Mouse (Mus musculus): ENCODE data around the gene Kif7. TPM values are rescaled to one million over a fixed set of nuclear protein-coding genes. Genes with fewer than 3 reads are reported as not detected.
A peak's percentile ranks its signal among the peaks of the same experiment; 100 is the strongest.

Gene Kif7
- polyA plus RNA-seq, 1 experiment, result 0.60 TPM

DNA sequence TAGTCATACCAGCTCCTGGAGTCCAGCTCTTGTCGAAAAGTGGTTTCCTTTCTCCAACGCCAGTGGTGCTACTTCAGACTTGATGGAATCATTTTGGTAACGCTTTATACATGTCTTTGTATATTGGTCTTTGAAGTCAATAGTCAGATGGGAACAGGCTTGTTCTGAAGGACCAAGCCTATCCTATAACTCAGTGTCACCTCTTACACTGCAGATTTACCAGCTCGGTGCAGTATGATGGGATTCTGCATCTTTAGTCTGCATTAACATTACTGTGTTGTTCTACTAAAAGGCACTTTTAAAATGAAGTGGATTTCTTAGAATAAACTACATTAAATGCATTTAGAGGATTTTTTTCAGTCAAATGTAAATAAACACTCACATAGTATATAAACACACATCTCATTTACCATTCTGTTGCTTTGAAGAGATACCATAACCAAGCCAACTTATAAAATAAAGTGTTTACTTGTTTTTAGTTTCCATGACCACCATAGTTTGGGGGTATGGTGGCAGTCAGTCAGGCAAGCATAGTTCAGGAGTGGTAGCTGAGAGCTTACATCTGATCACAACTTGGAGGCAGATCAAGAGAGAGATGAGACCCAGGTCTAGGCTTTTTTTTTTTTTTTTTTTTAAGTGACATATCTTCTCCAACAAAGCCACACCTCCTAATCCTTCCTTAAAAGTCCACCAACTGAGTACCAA lies 44.5 kb downstream of the Kif7 start:
- H3K27ac ChIP-seq (ENCODE audit: insufficient read depth, low read depth, low read length), result no peak overlapping the region
- no peak overlapping the region for H3K4me3 ChIP-seq (ENCODE audit: insufficient read depth, low read length)
- H3K4me1 ChIP-seq (ENCODE audit: control insufficient read depth, insufficient read depth, low read length), result no peaks in the 10 kb centered on the region
- TF ChIP-seq CTCF (IDR thresholded peaks at IDR 0.05; ENCODE audit: low read depth, low read length) (no peak), POLR2A (IDR thresholded peaks at IDR 0.05; ENCODE audit: borderline replicate concordance, low read depth, low read length) (no peak)

DNA sequence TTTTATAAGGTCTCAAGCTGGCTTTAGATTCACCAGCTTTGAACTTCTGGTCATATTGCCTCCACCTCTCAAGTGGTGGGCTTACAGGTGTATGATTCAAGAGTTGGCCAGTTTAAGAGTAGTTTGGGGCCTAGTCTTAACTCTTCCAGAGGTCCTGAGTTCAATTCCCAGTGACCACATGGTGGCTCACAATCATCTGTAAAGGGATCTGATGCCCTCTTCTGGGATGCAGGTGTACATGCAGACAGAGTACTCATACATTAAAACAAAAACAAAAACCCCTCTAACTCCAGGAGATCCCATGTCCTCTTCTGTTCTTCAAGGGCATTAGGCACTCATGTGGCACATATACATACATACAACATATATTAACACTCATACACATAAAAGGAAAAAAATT lies 48.8 kb downstream of the Kif7 start:
- Histone ChIP-seq H3K4me3 (ENCODE audit: insufficient read depth, low read length) (no peak overlapping the region), H3K4me1 (ENCODE audit: control insufficient read depth, insufficient read depth, low read length) (peaks cover 4% of the 10 kb centered on the region), H3K27ac (ENCODE audit: insufficient read depth, low read depth, low read length) (no peak overlapping the region)
- TF ChIP-seq CTCF (IDR thresholded peaks at IDR 0.05; ENCODE audit: low read depth, low read length), result no peak
- TF ChIP-seq POLR2A (IDR thresholded peaks at IDR 0.05; ENCODE audit: borderline replicate concordance, low read depth, low read length), result no peak

DNA sequence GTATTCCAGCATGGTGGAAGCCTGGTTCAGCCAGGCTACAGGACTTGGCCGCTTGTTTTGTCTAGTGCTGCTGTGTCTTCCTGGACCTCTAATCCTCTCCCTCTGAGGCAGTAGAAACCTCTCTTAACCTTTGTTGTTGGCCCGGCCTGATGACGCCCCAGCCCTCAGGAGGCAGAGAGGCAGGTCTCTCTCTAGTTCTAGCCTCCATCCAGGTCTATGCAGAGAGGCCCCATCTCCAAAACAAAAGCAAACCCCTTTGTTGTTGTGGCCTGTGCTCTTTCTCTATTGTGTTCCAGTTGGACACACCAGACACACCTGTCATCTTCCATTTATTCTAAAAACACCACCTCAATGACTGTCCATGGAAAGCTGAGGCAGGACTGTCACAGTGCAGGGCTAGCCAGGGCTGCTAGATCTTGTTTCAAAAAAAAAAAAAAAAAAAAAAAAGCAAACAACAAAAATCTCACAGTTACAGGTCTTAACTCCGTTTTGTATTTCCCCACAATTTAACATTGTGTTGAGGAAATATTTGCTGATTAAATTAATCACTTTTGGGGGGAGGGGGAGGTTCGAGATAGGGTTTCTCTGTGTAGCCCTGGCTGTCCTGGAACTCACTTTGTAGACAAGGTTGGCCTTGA lies 54.1 kb downstream of the Kif7 start:
- no peak overlapping the region for H3K27ac ChIP-seq (ENCODE audit: insufficient read depth, low read depth, low read length)
- peak overlapping the region; percentile 94 for H3K4me3 ChIP-seq (ENCODE audit: insufficient read depth, low read length)
- no peak for TF ChIP-seq POLR2A (IDR thresholded peaks at IDR 0.05; ENCODE audit: borderline replicate concordance, low read depth, low read length)
- H3K4me1 ChIP-seq (ENCODE audit: control insufficient read depth, insufficient read depth, low read length), result peaks cover 7% of the 10 kb centered on the region

DNA sequence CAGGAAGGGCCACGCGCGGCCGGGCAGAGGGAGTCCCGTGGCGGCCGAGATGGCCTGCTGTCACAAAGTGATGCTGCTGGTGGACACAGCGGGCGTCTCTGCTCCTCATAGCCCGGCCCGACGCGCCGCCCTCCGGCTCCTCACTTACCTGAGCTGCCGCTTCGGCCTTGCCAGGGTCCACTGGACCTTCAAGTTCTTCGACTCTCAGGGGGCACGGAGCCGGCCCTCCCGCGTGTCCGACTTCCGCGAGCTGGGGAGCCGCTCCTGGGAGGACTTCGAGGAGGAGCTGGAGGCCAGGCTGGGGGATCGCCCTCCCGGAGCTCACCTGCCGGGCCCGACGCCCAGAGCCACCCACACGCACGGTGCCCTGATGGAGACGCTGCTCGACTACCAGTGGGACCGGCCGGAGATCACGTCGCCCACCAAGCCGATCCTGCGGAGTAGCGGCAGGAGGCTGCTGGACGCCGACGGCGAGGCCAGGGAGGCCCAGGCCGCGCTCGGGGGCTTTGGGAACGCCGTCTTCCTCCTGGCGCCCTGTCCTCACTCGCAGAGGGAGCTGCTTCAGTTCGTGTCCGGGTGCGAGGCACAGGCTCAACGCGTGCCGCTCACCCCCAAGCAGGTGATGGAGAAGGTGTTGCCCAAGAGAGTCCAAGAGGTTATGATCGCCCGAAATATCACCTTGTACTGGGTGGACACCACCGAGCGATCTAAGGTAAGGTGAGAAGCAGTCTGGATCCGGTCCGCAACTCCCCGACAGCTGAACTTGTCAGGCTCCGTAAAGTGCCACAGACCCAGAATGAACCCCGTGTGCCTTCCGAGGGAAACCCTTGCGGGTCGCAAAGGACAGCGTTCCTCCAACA lies 55.0 kb downstream of the Kif7 start:
- Histone ChIP-seq H3K4me1 (ENCODE audit: control insufficient read depth, insufficient read depth, low read length) (peaks cover 7% of the 10 kb centered on the region), H3K27ac (ENCODE audit: insufficient read depth, low read depth, low read length) (no peak overlapping the region), H3K4me3 (ENCODE audit: insufficient read depth, low read length) (peak overlapping the region; percentile 94)
- no peak for TF ChIP-seq POLR2A (IDR thresholded peaks at IDR 0.05; ENCODE audit: borderline replicate concordance, low read depth, low read length)
- no peak for TF ChIP-seq CTCF (IDR thresholded peaks at IDR 0.05; ENCODE audit: low read depth, low read length)

DNA sequence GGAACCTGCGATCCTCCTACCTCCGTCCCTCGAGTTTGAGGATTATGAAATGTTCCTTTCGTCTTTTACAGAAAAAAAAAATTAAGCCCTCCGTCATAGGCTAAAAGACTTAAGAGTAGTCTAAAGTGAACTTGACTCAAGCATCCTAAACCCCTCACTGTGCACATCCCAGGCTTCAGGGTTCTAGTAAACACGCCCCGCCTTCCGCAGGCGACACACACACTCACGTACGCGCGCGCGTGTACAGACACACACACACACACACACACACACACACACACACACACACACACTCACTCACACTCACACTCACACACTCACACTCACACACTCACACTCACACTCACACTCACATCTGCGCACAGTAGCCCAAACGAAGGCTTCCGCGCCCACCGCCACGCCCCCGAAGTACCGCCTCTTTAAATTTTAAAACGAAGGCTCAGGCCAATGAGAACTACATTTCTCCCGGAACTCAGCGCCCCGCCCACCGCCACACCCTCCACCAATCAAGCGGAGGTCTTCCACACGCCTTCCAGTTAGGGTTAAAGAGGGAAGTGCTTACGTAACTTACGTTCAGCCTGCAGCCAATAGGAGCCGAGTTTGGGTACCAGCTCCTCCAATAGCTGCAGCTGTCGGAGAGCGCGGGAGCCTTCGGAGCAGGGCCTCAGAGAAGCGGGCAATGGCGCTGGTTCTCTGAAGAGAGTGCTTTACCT lies 55.8 kb downstream of the Kif7 start, which contains the start of gene Ticrr:
Gene Ticrr (plus strand): TSS at position 619 of the 713 bp plus-strand sequence.
- H3K27ac ChIP-seq (ENCODE audit: insufficient read depth, low read depth, low read length), result no peak within 1 kb of the TSS
- H3K4me3 ChIP-seq (ENCODE audit: insufficient read depth, low read length), result peak within 1 kb of the TSS; percentile 94
- peaks cover 7% of the 10 kb centered on the region for H3K4me1 ChIP-seq (ENCODE audit: control insufficient read depth, insufficient read depth, low read length)
- no peak for TF ChIP-seq CTCF (IDR thresholded peaks at IDR 0.05; ENCODE audit: low read depth, low read length)
- TF ChIP-seq POLR2A (IDR thresholded peaks at IDR 0.05; ENCODE audit: borderline replicate concordance, low read depth, low read length), result no peak

DNA sequence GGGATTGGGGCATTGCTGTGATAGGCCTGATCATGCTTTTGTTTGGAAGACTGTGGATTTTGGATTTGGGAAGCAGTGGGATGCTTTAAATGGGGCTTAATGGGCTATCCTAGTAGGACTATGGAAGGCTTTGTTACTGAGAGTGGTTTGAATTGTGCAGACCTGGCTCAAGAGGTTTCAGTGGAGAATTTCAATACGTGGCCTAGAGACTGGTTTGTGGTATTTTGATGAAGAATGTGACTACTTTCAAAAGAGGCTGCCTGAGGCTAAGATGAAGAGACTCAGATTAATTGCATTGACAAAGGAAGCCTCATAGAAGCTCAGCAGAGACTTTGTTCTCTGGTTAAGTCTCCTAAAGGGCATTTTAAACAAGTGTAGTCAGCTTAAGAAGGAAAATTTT lies 60.9 kb downstream of the Kif7 start:
- TF ChIP-seq POLR2A (IDR thresholded peaks at IDR 0.05; ENCODE audit: borderline replicate concordance, low read depth, low read length), result no peak
- no peak for TF ChIP-seq CTCF (IDR thresholded peaks at IDR 0.05; ENCODE audit: low read depth, low read length)
- Histone ChIP-seq H3K4me3 (ENCODE audit: insufficient read depth, low read length) (no peak overlapping the region), H3K27ac (ENCODE audit: insufficient read depth, low read depth, low read length) (no peak overlapping the region)

DNA sequence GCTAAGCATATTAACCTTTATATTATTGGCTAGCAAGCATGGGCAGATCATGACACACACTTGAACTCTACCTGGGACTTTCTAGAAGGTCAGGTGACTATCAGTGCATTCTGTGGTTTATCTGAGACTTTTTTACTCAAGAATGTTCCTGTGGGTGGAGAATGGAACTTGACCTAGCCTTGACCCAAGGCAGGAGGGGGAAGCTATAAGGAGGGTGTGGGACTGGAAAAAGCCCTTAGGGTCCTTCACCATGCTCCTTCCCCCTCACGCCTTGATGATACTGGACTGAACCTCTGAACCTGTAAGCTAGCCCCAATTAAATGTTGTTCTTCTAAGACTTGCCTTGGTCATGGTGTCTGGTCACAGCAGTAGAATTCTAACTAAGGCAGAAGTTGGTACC lies 61.3 kb downstream of the Kif7 start:
- Histone ChIP-seq H3K4me1 (ENCODE audit: control insufficient read depth, insufficient read depth, low read length) (no peaks in the 10 kb centered on the region), H3K27ac (ENCODE audit: insufficient read depth, low read depth, low read length) (no peak overlapping the region), H3K4me3 (ENCODE audit: insufficient read depth, low read length) (no peak overlapping the region)
- TF ChIP-seq POLR2A (IDR thresholded peaks at IDR 0.05; ENCODE audit: borderline replicate concordance, low read depth, low read length), result no peak
- no peak for TF ChIP-seq CTCF (IDR thresholded peaks at IDR 0.05; ENCODE audit: low read depth, low read length)

More for the DNA sequence above, 60.9 kb downstream of the Kif7 start:
- no peaks in the 10 kb centered on the region for H3K4me1 ChIP-seq (ENCODE audit: control insufficient read depth, insufficient read depth, low read length)

DNA sequence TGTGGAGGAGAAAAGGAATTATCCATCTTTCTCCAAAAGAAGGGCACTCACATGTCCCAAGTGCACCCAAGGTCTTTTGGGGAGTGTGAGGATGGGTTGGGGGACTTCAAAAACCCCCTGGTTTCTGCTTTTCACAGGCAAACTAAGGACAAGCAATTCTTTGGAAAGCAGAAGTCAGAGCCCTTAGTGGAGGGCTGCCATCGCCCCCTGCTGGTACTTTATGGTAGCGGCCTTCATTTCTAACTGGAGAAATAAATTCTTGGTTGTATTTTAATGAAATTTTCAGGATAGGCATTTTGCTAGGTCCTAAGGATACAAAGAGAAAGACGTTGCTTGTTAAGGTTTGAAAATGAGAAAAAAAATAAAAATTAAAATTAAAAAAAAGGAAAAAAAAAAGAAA lies 66.5 kb downstream of the Kif7 start:
- no peak overlapping the region for H3K4me3 ChIP-seq (ENCODE audit: insufficient read depth, low read length)
- H3K27ac ChIP-seq (ENCODE audit: insufficient read depth, low read depth, low read length), result no peak overlapping the region
- TF ChIP-seq CTCF (IDR thresholded peaks at IDR 0.05; ENCODE audit: low read depth, low read length) (peak; percentile 79), POLR2A (IDR thresholded peaks at IDR 0.05; ENCODE audit: borderline replicate concordance, low read depth, low read length) (no peak)
- H3K4me1 ChIP-seq (ENCODE audit: control insufficient read depth, insufficient read depth, low read length), result no peaks in the 10 kb centered on the region

Other genes starting within 250 kb of the Kif7 start
- 54.2 and 56.9 TPM in 2 replicates for gene Polg, start 249.4 kb downstream of the Kif7 start, polyA plus RNA-seq (2012; ENCODE audit: insufficient read depth, insufficient read length, missing spikeins)
- not detected in 2 replicates for gene Rhcg, start 98.1 kb downstream of the Kif7 start, polyA plus RNA-seq (2012; ENCODE audit: insufficient read depth, insufficient read length, missing spikeins)
- gene Ticrr, start 55.5 kb downstream of the Kif7 start, polyA plus RNA-seq (2012; ENCODE audit: insufficient read depth, insufficient read length, missing spikeins), result 3.5 and 4.6 TPM in 2 replicates
- not detected in 2 replicates for gene Plin1, start 17.2 kb upstream of the Kif7 start, polyA plus RNA-seq (2012; ENCODE audit: insufficient read depth, insufficient read length, missing spikeins)
- 5.8 and 5.9 TPM in 2 replicates for gene Pex11a, start 27.4 kb upstream of the Kif7 start, polyA plus RNA-seq (2012; ENCODE audit: insufficient read depth, insufficient read length, missing spikeins)
- gene Wdr93, start 27.4 kb upstream of the Kif7 start, polyA plus RNA-seq (2012; ENCODE audit: insufficient read depth, insufficient read length, missing spikeins), result not detected in 2 replicates
- not detected in 2 replicates for gene Mesp1, start 78.1 kb upstream of the Kif7 start, polyA plus RNA-seq (2012; ENCODE audit: insufficient read depth, insufficient read length, missing spikeins)
- not detected in 2 replicates for gene Mesp2, start 95.0 kb upstream of the Kif7 start, polyA plus RNA-seq (2012; ENCODE audit: insufficient read depth, insufficient read length, missing spikeins)
- gene Anpep, start 145.3 kb upstream of the Kif7 start, polyA plus RNA-seq (2012; ENCODE audit: insufficient read depth, insufficient read length, missing spikeins), result 120 and 145 TPM in 2 replicates
- gene Ap3s2, start 204.9 kb upstream of the Kif7 start, polyA plus RNA-seq (2012; ENCODE audit: insufficient read depth, insufficient read length, missing spikeins), result 13.7 and 18.6 TPM in 2 replicates
- gene Arpin, start 219.6 kb upstream of the Kif7 start, polyA plus RNA-seq (2012; ENCODE audit: insufficient read depth, insufficient read length, missing spikeins), result 9.7 and 10.2 TPM in 2 replicates